8 mouse cellular contexts compared by ENCODE assay signal in genomic region chr15:78554545-78555313, GRCm38 (mm10). TPM values are rescaled to one million over a fixed set of nuclear protein-coding genes. Genes with fewer than 3 reads are reported as not detected.
DNase-seq lines count a peak whose midpoint lies in the region; ATAC-seq and TF ChIP-seq lines count a peak whose summit lies in the region.

No protein-coding gene starts in this region.

- no peak overlapping the region for H3K27ac ChIP-seq in kidney, adult 2 months (ENCODE audit: insufficient read depth, low read depth, low read length)
- peak overlapping the region; percentile 27; the same call in 1 of the 2 replicates for H3K27ac ChIP-seq in ES-Bruce4 (ENCODE audit: insufficient read depth, low read length)
- no peak overlapping the region for H3K27ac ChIP-seq in embryonic facial prominence, embryonic 10.5 days (replicated peaks)
- no peak overlapping the region for H3K27ac ChIP-seq in liver, embryonic 12.5 days

- H3K9me3 ChIP-seq in ES-Bruce4 (replicated peaks; ENCODE audit: control insufficient read depth, insufficient read depth, low read length, poor library complexity, severe bottlenecking) = peaks cover 10% of the 10 kb centered on the region; the same call in 1 of the 2 replicates
- H3K9me3 ChIP-seq in embryonic facial prominence, embryonic 10.5 days = peaks cover 7% of the 10 kb centered on the region; the same call in 1 of the 2 replicates
- H3K9me3 ChIP-seq in liver, embryonic 12.5 days (replicated peaks) = peaks cover 12% of the 10 kb centered on the region; the same call in 1 of the 2 replicates

- 58% methylated on average over 25 of the region's 25 CpGs for WGBS in kidney, adult 2 months
- 56% methylated on average over 25 of the region's 25 CpGs for WGBS in embryonic facial prominence, embryonic 10.5 days
- 55% methylated on average over 25 of the region's 25 CpGs for WGBS in liver, embryonic 12.5 days (ENCODE audit: insufficient replicate concordance)

- no peak for ATAC-seq in liver, embryonic 12.5 days

- H3K4me1 ChIP-seq in kidney, adult 2 months (ENCODE audit: control insufficient read depth, insufficient read depth, low read length) = no peaks in the 10 kb centered on the region
- no peaks in the 10 kb centered on the region for H3K4me1 ChIP-seq in ES-Bruce4 (ENCODE audit: control insufficient read depth, insufficient read depth, low read length)
- H3K4me1 ChIP-seq in embryonic facial prominence, embryonic 10.5 days = peaks cover 27% of the 10 kb centered on the region
- H3K4me1 ChIP-seq in liver, embryonic 12.5 days = 0 out of 2 replicates have a peak, but pooled peaks cover 12% of the 10 kb centered on the region

- DNase-seq in kidney, adult 2 months = peak; percentile 43
- no peak for DNase-seq in kidney, postnatal 10 days
- DNase-seq in embryonic facial prominence, embryonic 10.5 days (ENCODE audit: low spot score) = peak; percentile 20
- DNase-seq in frontal cortex, postnatal 10 days (ENCODE audit: low spot score in 2 of 2) = no peak
- DNase-seq in cerebellum, postnatal 36 days = no peak
- DNase-seq in adrenal gland, adult 18-20 months (ENCODE audit: low spot score in 2 of 2) = no peak

- no peak for TF ChIP-seq POLR2A in kidney, adult 2 months (IDR thresholded peaks at IDR 0.05; ENCODE audit: low read depth, low read length)
- TF ChIP-seq POLR2A in ES-Bruce4 (IDR thresholded peaks at IDR 0.05; ENCODE audit: insufficient read depth, low read length) = peak; percentile 54

- peak overlapping the region; percentile 54 for H3K4me3 ChIP-seq in kidney, adult 2 months (ENCODE audit: insufficient read depth, low read depth, low read length)
- H3K4me3 ChIP-seq in ES-Bruce4 (ENCODE audit: low read depth, low read length) = peak overlapping the region; percentile 97
- H3K4me3 ChIP-seq in embryonic facial prominence, embryonic 10.5 days = peak overlapping the region; percentile 8; the same call in 1 of the 2 replicates
- peak overlapping the region; percentile 41 for H3K4me3 ChIP-seq in liver, embryonic 12.5 days

- peak overlapping the region; percentile 51 for H3K9ac ChIP-seq in ES-Bruce4 (ENCODE audit: low read depth, poor library complexity, severe bottlenecking)
- H3K9ac ChIP-seq in liver, embryonic 12.5 days = peak overlapping the region; percentile 31; the same call in 1 of the 2 replicates

- H3K4me2 ChIP-seq in liver, embryonic 12.5 days = peak overlapping the region; percentile 55

- H3K27me3 ChIP-seq in kidney, adult 2 months (replicated peaks; ENCODE audit: control insufficient read depth, insufficient read depth, low read length) = no peaks in the 10 kb centered on the region
- no peaks in the 10 kb centered on the region for H3K27me3 ChIP-seq in ES-Bruce4 (ENCODE audit: control insufficient read depth, insufficient read depth, low read length, poor library complexity, severe bottlenecking)
- H3K27me3 ChIP-seq in embryonic facial prominence, embryonic 10.5 days (replicated peaks; ENCODE audit: low read depth, poor library complexity, severe bottlenecking) = no peaks in the 10 kb centered on the region; the same call in 1 of the 2 replicates
- peaks cover 8% of the 10 kb centered on the region; the same call in 1 of the 2 replicates for H3K27me3 ChIP-seq in liver, embryonic 12.5 days (replicated peaks)

- no peak for TF ChIP-seq CTCF in kidney, adult 2 months (conservative IDR thresholded peaks at IDR 0.05; ENCODE audit: insufficient read depth, insufficient read length, low read depth, low read length)
- TF ChIP-seq CTCF in ES-Bruce4 (IDR thresholded peaks at IDR 0.05; ENCODE audit: low read depth, low read length) = peak; percentile 69

- no peak for TF ChIP-seq EP300 in ES-Bruce4 (IDR thresholded peaks at IDR 0.05; ENCODE audit: insufficient read depth, low read depth, low read length)

- H3K36me3 ChIP-seq in kidney, adult 2 months (ENCODE audit: control insufficient read depth, insufficient read depth, low read length) = no peaks in the 10 kb centered on the region
- no peaks in the 10 kb centered on the region for H3K36me3 ChIP-seq in ES-Bruce4 (ENCODE audit: control insufficient read depth, insufficient read depth, low read length, poor library complexity, severe bottlenecking)
- H3K36me3 ChIP-seq in embryonic facial prominence, embryonic 10.5 days (replicated peaks) = no peaks in the 10 kb centered on the region
- H3K36me3 ChIP-seq in liver, embryonic 12.5 days = no peaks in the 10 kb centered on the region

RNA-seq across cellular contexts. Expression of gene Sstr3, which starts 10.2 kb away (rescaled TPM):
- 0.17 and 0.29 TPM in 2 replicates for polyA plus RNA-seq in kidney, adult 2 months (2012; rRNA removed)
- polyA plus RNA-seq in ES-Bruce4 (2011; ENCODE audit: insufficient read depth, insufficient read length, low read depth, missing spikeins) = not detected in 2 replicates
- polyA plus RNA-seq in embryonic facial prominence, embryonic 10.5 days (2016; fragmentation: Nextera tagmentation; extraction: Ambion mirVana) = not detected in 2 replicates
- polyA plus RNA-seq in liver, embryonic 12.5 days (2016; fragmentation: Nextera tagmentation; extraction: Ambion mirVana) = 0.02 TPM in 1 of 2 replicates, not detected in the other
- total RNA-seq in adrenal gland, adult 18-20 months (2021) = 1 to 10 TPM in 1 of 2 experiments, under 1 TPM in 1; 0.45 to 1.2 TPM

RNA-seq across cellular contexts. Expression of gene Rac2, which starts 17.9 kb away (rescaled TPM):
- 32.3 and 117 TPM in 2 replicates for polyA plus RNA-seq in kidney, adult 2 months (2012; rRNA removed)
- polyA plus RNA-seq in ES-Bruce4 (2011; ENCODE audit: insufficient read depth, insufficient read length, low read depth, missing spikeins) = not detected in 2 replicates
- polyA plus RNA-seq in embryonic facial prominence, embryonic 10.5 days (2016; fragmentation: Nextera tagmentation; extraction: Ambion mirVana) = 5.0 and 7.7 TPM in 2 replicates
- 87.7 and 90.9 TPM in 2 replicates for polyA plus RNA-seq in liver, embryonic 12.5 days (2016; fragmentation: Nextera tagmentation; extraction: Ambion mirVana)
- 1 to 10 TPM; 4.2 to 8.9 TPM for total RNA-seq in adrenal gland, adult 18-20 months (2021)

RNA-seq across cellular contexts. Expression of gene C1qtnf6, which starts 23.5 kb away (rescaled TPM):
- 14.3 and 17.0 TPM in 2 replicates for polyA plus RNA-seq in kidney, adult 2 months (2012; rRNA removed)
- polyA plus RNA-seq in ES-Bruce4 (2011; ENCODE audit: insufficient read depth, insufficient read length, low read depth, missing spikeins) = 5.1 and 7.4 TPM in 2 replicates
- polyA plus RNA-seq in embryonic facial prominence, embryonic 10.5 days (2016; fragmentation: Nextera tagmentation; extraction: Ambion mirVana) = 9.6 and 10.4 TPM in 2 replicates
- 5.2 and 5.6 TPM in 2 replicates for polyA plus RNA-seq in liver, embryonic 12.5 days (2016; fragmentation: Nextera tagmentation; extraction: Ambion mirVana)
- total RNA-seq in adrenal gland, adult 18-20 months (2021) = 10 to 100 TPM; 14.1 to 15.0 TPM

RNA-seq across cellular contexts. Expression of gene Cyth4, which starts 42.1 kb away (rescaled TPM):
- polyA plus RNA-seq in kidney, adult 2 months (2012; rRNA removed) = 10.6 and 12.1 TPM in 2 replicates
- 0.40 and 0.41 TPM in 2 replicates for polyA plus RNA-seq in ES-Bruce4 (2011; ENCODE audit: insufficient read depth, insufficient read length, low read depth, missing spikeins)
- 3.8 and 5.8 TPM in 2 replicates for polyA plus RNA-seq in embryonic facial prominence, embryonic 10.5 days (2016; fragmentation: Nextera tagmentation; extraction: Ambion mirVana)
- polyA plus RNA-seq in liver, embryonic 12.5 days (2016; fragmentation: Nextera tagmentation; extraction: Ambion mirVana) = 15.2 and 15.3 TPM in 2 replicates
- 1 to 10 TPM; 8.0 to 9.9 TPM for total RNA-seq in adrenal gland, adult 18-20 months (2021)

RNA-seq across cellular contexts. Expression of gene Il2rb, which starts 59.7 kb away (rescaled TPM):
- 2.2 and 6.3 TPM in 2 replicates for polyA plus RNA-seq in kidney, adult 2 months (2012; rRNA removed)
- 0.37 and 0.42 TPM in 2 replicates for polyA plus RNA-seq in ES-Bruce4 (2011; ENCODE audit: insufficient read depth, insufficient read length, low read depth, missing spikeins)
- polyA plus RNA-seq in embryonic facial prominence, embryonic 10.5 days (2016; fragmentation: Nextera tagmentation; extraction: Ambion mirVana) = 0.09 TPM in 1 of 2 replicates, not detected in the other
- 0.11 and 0.15 TPM in 2 replicates for polyA plus RNA-seq in liver, embryonic 12.5 days (2016; fragmentation: Nextera tagmentation; extraction: Ambion mirVana)
- total RNA-seq in adrenal gland, adult 18-20 months (2021) = 1 to 10 TPM; 1.1 to 2.5 TPM

Comparison
In these comparisons a context has a peak if more than half of its experiments do, and no peak if none do; other contexts are left out.
1. DNase-seq: peak in kidney, adult 2 months (single experiment) and embryonic facial prominence, embryonic 10.5 days (single experiment); none in kidney, postnatal 10 days (single experiment), frontal cortex, postnatal 10 days (0 of 2), cerebellum, postnatal 36 days (0 of 2) and adrenal gland, adult 18-20 months (0 of 2).
2. H3K4me3 ChIP-seq: peak in every context shown above with its lines; median percentile 97 in ES-Bruce4; 54 in kidney, adult 2 months; 41 in liver, embryonic 12.5 days; 8 in embryonic facial prominence, embryonic 10.5 days.